Mouse (Mus musculus): ENCODE data around the gene Xxylt1. TPM values are rescaled to one million over a fixed set of nuclear protein-coding genes. Genes with fewer than 3 reads are reported as not detected.

Xxylt1 gene
- 24.5 and 25.8 TPM in 2 replicates for polyA plus RNA-seq (2016; fragmentation: Nextera tagmentation; extraction: Ambion mirVana)

GRCm38 (mm10) chr16:31081125-31081664 lies at the start of gene Xxylt1:
TSS of gene Xxylt1 (minus strand) at chr16:31081432.
- Histone ChIP-seq H3K9me3 (no peaks in the 10 kb centered on the region), H3K4me2 (replicated peaks) (peak within 1 kb of the TSS; percentile 96), H3K4me3 (peak within 1 kb of the TSS; percentile 80), H3K27ac (peak within 1 kb of the TSS; percentile 92), H3K27me3 (no peaks in the 10 kb centered on the region), H3K9ac (peak within 1 kb of the TSS; percentile 79), H3K36me3 (no peaks in the 10 kb centered on the region), H3K4me1 (peaks cover 10% of the 10 kb centered on the region)
- 0% methylated on average over 54 of the region's 54 CpGs for WGBS
- peak; percentile 97 for ATAC-seq (ENCODE audit: insufficient number of reproducible peaks, insufficient read depth, low FRiP score, low TSS enrichment)

GRCm38 (mm10) chr16:31128116-31128515 lies 46.9 kb upstream of the Xxylt1 start:
- Histone ChIP-seq H3K9me3 (no peaks in the 10 kb centered on the region), H3K4me1 (0 out of 2 replicates have a peak, but pooled peaks cover 2% of the 10 kb centered on the region), H3K9ac (no peak overlapping the region), H3K4me2 (replicated peaks) (no peak overlapping the region), H3K27ac (no peak overlapping the region), H3K36me3 (no peaks in the 10 kb centered on the region; the same call in 1 of the 2 replicates), H3K4me3 (no peak overlapping the region), H3K27me3 (no peaks in the 10 kb centered on the region)
- 85% methylated on average over 5 of the region's 5 CpGs for WGBS
- ATAC-seq (ENCODE audit: insufficient number of reproducible peaks, insufficient read depth, low FRiP score, low TSS enrichment): no peak

- H3K27me3 ChIP-seq: no peaks in the 10 kb centered on the region
- H3K4me1 ChIP-seq: no peaks in the 10 kb centered on the region
- no peak for ATAC-seq (ENCODE audit: insufficient number of reproducible peaks, insufficient read depth, low FRiP score, low TSS enrichment)
- WGBS: 45% methylated on average over 5 of the region's 5 CpGs
- no peak overlapping the region for H3K9ac ChIP-seq
- H3K4me2 ChIP-seq (replicated peaks): no peak overlapping the region
- H3K4me3 ChIP-seq: no peak overlapping the region
- no peak overlapping the region for H3K27ac ChIP-seq
- no peaks in the 10 kb centered on the region; the same call in 1 of the 2 replicates for H3K36me3 ChIP-seq
- no peaks in the 10 kb centered on the region for H3K9me3 ChIP-seq
Measured at GRCm38 (mm10) chr16:31124991-31125390, 43.8 kb upstream of the Xxylt1 start.

- no peak overlapping the region for H3K9ac ChIP-seq
- no peak overlapping the region for H3K4me2 ChIP-seq (replicated peaks)
- 97% methylated on average over 6 of the region's 6 CpGs for WGBS
- no peaks in the 10 kb centered on the region; the same call in 1 of the 2 replicates for H3K36me3 ChIP-seq
- H3K9me3 ChIP-seq: no peaks in the 10 kb centered on the region
- ATAC-seq (ENCODE audit: insufficient number of reproducible peaks, insufficient read depth, low FRiP score, low TSS enrichment): no peak
- no peak overlapping the region for H3K27ac ChIP-seq
- no peaks in the 10 kb centered on the region for H3K4me1 ChIP-seq
- H3K4me3 ChIP-seq: no peak overlapping the region
- H3K27me3 ChIP-seq: no peaks in the 10 kb centered on the region
Measured at GRCm38 (mm10) chr16:31121612-31122011, 40.4 kb upstream of the Xxylt1 start.

GRCm38 (mm10) chr16:31113596-31113995 lies 32.4 kb upstream of the Xxylt1 start:
- Histone ChIP-seq H3K36me3 (peaks cover 30% of the 10 kb centered on the region), H3K27me3 (no peaks in the 10 kb centered on the region), H3K27ac (no peak overlapping the region), H3K4me3 (no peak overlapping the region), H3K9me3 (no peaks in the 10 kb centered on the region), H3K4me2 (replicated peaks) (no peak overlapping the region), H3K9ac (no peak overlapping the region), H3K4me1 (no peaks in the 10 kb centered on the region)
- no peak for ATAC-seq (ENCODE audit: insufficient number of reproducible peaks, insufficient read depth, low FRiP score, low TSS enrichment)

- Histone ChIP-seq H3K4me2 (replicated peaks) (no peak overlapping the region), H3K36me3 (peaks cover 34% of the 10 kb centered on the region), H3K4me1 (no peaks in the 10 kb centered on the region), H3K27me3 (no peaks in the 10 kb centered on the region), H3K9ac (no peak overlapping the region), H3K4me3 (no peak overlapping the region), H3K9me3 (no peaks in the 10 kb centered on the region), H3K27ac (no peak overlapping the region)
- no peak for ATAC-seq (ENCODE audit: insufficient number of reproducible peaks, insufficient read depth, low FRiP score, low TSS enrichment)
- WGBS: 74% methylated on average over 2 of the region's 2 CpGs
Measured at GRCm38 (mm10) chr16:31101352-31101751, 20.1 kb upstream of the Xxylt1 start.

- Histone ChIP-seq H3K27ac (no peak overlapping the region), H3K4me1 (no peaks in the 10 kb centered on the region), H3K4me2 (replicated peaks) (no peak overlapping the region), H3K9me3 (no peaks in the 10 kb centered on the region), H3K4me3 (no peak overlapping the region), H3K36me3 (peaks cover 32% of the 10 kb centered on the region), H3K9ac (no peak overlapping the region), H3K27me3 (no peaks in the 10 kb centered on the region)
- ATAC-seq (ENCODE audit: insufficient number of reproducible peaks, insufficient read depth, low FRiP score, low TSS enrichment): no peak
- WGBS: 84% methylated on average over 1 of the region's 1 CpGs
Measured at GRCm38 (mm10) chr16:31099906-31100305, 18.7 kb upstream of the Xxylt1 start.

GRCm38 (mm10) chr16:31094036-31094435 lies 12.8 kb upstream of the Xxylt1 start:
- no peak overlapping the region for H3K4me3 ChIP-seq
- 83% methylated on average over 6 of the region's 6 CpGs for WGBS
- no peak overlapping the region for H3K4me2 ChIP-seq (replicated peaks)
- H3K4me1 ChIP-seq: no peaks in the 10 kb centered on the region
- no peaks in the 10 kb centered on the region for H3K9me3 ChIP-seq
- no peak overlapping the region for H3K27ac ChIP-seq
- ATAC-seq (ENCODE audit: insufficient number of reproducible peaks, insufficient read depth, low FRiP score, low TSS enrichment): no peak
- no peaks in the 10 kb centered on the region for H3K27me3 ChIP-seq
- no peak overlapping the region for H3K9ac ChIP-seq
- H3K36me3 ChIP-seq: no peaks in the 10 kb centered on the region

- H3K4me3 ChIP-seq: no peak overlapping the region
- no peak overlapping the region for H3K27ac ChIP-seq
- no peaks in the 10 kb centered on the region for H3K27me3 ChIP-seq
- H3K9me3 ChIP-seq: no peaks in the 10 kb centered on the region
- ATAC-seq (ENCODE audit: insufficient number of reproducible peaks, insufficient read depth, low FRiP score, low TSS enrichment): no peak
- H3K9ac ChIP-seq: no peak overlapping the region
- H3K4me2 ChIP-seq (replicated peaks): no peak overlapping the region
- H3K4me1 ChIP-seq: no peaks in the 10 kb centered on the region
- no peaks in the 10 kb centered on the region for H3K36me3 ChIP-seq
- 56% methylated on average over 9 of the region's 9 CpGs for WGBS
Measured at GRCm38 (mm10) chr16:31093186-31093585, 12.0 kb upstream of the Xxylt1 start.

GRCm38 (mm10) chr16:31081891-31082290 lies 659 bp upstream of the Xxylt1 start:
- Histone ChIP-seq H3K4me1 (peaks cover 10% of the 10 kb centered on the region), H3K4me2 (replicated peaks) (peak overlapping the region; percentile 96), H3K4me3 (peak overlapping the region; percentile 80; the same call in 1 of the 2 replicates), H3K9me3 (no peaks in the 10 kb centered on the region), H3K9ac (no peak overlapping the region), H3K27ac (no peak overlapping the region), H3K36me3 (no peaks in the 10 kb centered on the region), H3K27me3 (no peaks in the 10 kb centered on the region)
- 71% methylated on average over 6 of the region's 6 CpGs for WGBS
- ATAC-seq (ENCODE audit: insufficient number of reproducible peaks, insufficient read depth, low FRiP score, low TSS enrichment): no peak

GRCm38 (mm10) chr16:31080573-31081051 lies 620 bp downstream of the Xxylt1 start:
- H3K27me3 ChIP-seq: no peaks in the 10 kb centered on the region
- H3K9me3 ChIP-seq: no peaks in the 10 kb centered on the region
- peak; percentile 65 for ATAC-seq (ENCODE audit: insufficient number of reproducible peaks, insufficient read depth, low FRiP score, low TSS enrichment)
- H3K36me3 ChIP-seq: no peaks in the 10 kb centered on the region
- peak overlapping the region; percentile 79 for H3K9ac ChIP-seq
- peak overlapping the region; percentile 96 for H3K4me2 ChIP-seq (replicated peaks)
- peaks cover 10% of the 10 kb centered on the region for H3K4me1 ChIP-seq
- peak overlapping the region; percentile 80 for H3K4me3 ChIP-seq
- WGBS: under 1% methylated on average over 36 of the region's 36 CpGs
- peak overlapping the region; percentile 92 for H3K27ac ChIP-seq

GRCm38 (mm10) chr16:31077396-31077795 lies 3.8 kb downstream of the Xxylt1 start:
- no peak for ATAC-seq (ENCODE audit: insufficient number of reproducible peaks, insufficient read depth, low FRiP score, low TSS enrichment)
- H3K9me3 ChIP-seq: no peaks in the 10 kb centered on the region
- H3K9ac ChIP-seq: no peak overlapping the region
- no peaks in the 10 kb centered on the region for H3K36me3 ChIP-seq
- 86% methylated on average over 5 of the region's 5 CpGs for WGBS
- H3K27ac ChIP-seq: no peak overlapping the region
- no peak overlapping the region for H3K4me3 ChIP-seq
- no peaks in the 10 kb centered on the region for H3K27me3 ChIP-seq
- peaks cover 10% of the 10 kb centered on the region for H3K4me1 ChIP-seq
- no peak overlapping the region for H3K4me2 ChIP-seq (replicated peaks)

Data from embryonic facial prominence, embryonic 12.5 days (tissue).